Mouse (Mus musculus) hindbrain, embryonic 14.5 days (tissue): ENCODE measurements around the gene Fuca1. TPM values are rescaled to one million over a fixed set of nuclear protein-coding genes. Genes with fewer than 3 reads are reported as not detected.

Experiments used
- ATAC-seq: fragments of 200-750 bp; cut with Nextera tagmentation; 2 replicates; pipeline ENCODE4 v1.8.0; 2017; ENCODE audit warnings: moderate number of reproducible peaks, mild to moderate bottlenecking, moderate TSS enrichment, moderate library complexity; ENCODE audit not compliant: low FRiP score
- DNase-seq: peaks from one replicate; pipeline ENCODE4 v3.0.0-alpha.2; 2015; ENCODE audit warnings: low spot score
- H3K27ac ChIP-seq: fragments of 300-500 bp; sonication (generic); 2 replicates; pipeline ENCODE4 v1.5.1; 2014; ENCODE audit warnings: mild to moderate bottlenecking, moderate library complexity
- H3K27me3 ChIP-seq: fragments of 300-500 bp; sonication (generic); 2 replicates; pipeline ENCODE4 v1.6.1; 2014; ENCODE audit warnings: mild to moderate bottlenecking, low read length, mixed read lengths; ENCODE audit not compliant: control insufficient read depth, insufficient read depth
- H3K36me3 ChIP-seq: fragments of 300-500 bp; sonication (generic); replicated peaks from 2 replicates; pipeline ENCODE4 v1.6.1; 2014; ENCODE audit not compliant: control insufficient read depth, insufficient read depth
- H3K4me1 ChIP-seq: fragments of 300-500 bp; sonication (generic); replicated peaks from 2 replicates; pipeline ENCODE4 v1.6.1; 2014; ENCODE audit warnings: antibody characterized with exemption, low read length, mixed read lengths; ENCODE audit not compliant: control insufficient read depth, insufficient read depth
- H3K4me2 ChIP-seq: fragments of 300-500 bp; sonication (generic); replicated peaks from 2 replicates; pipeline ENCODE4 v1.6.1; 2014; ENCODE audit warnings: mild to moderate bottlenecking, moderate library complexity
- H3K4me3 ChIP-seq: fragments of 300-500 bp; sonication (generic); replicated peaks from 2 replicates; pipeline ENCODE4 v1.5.1; 2014; ENCODE audit warnings: mild to moderate bottlenecking, low read length
- H3K9ac ChIP-seq: fragments of 300-500 bp; sonication (generic); 2 replicates; pipeline ENCODE4 v1.6.1; 2014
- H3K9me3 ChIP-seq: fragments of 300-500 bp; sonication (generic); 2 replicates; pipeline ENCODE4 v1.6.1; 2016; ENCODE audit warnings: low read length; ENCODE audit not compliant: control insufficient read depth
- WGBS: fragments of 180-500 bp; shearing (Covaris S2); extraction: QIAGEN DNeasy Blood & Tissue Kit; methylation state at CpG from one replicate; pipeline ENCODE4 v1.1.7; 2014; 5-methylcytosine and 5-hydroxymethylcytosine counted together
- polyA plus RNA-seq: library from polyadenylated mRNA; unstranded; fragments of >200 nt; fragmentation: Nextera tagmentation; extraction: Ambion mirVana; gene quantifications from 2 replicates; pipeline ENCODE4 v1.2.1, GENCODE M21; 2014

Fuca1 gene
- polyA plus RNA-seq, 1 experiment from 2014 or later = 72.0 TPM

- no peaks in the 10 kb centered on the region for H3K4me1 ChIP-seq
- no peaks in the 10 kb centered on the region for H3K9me3 ChIP-seq
- no peak overlapping the region for H3K9ac ChIP-seq
- no peaks in the 10 kb centered on the region for H3K27me3 ChIP-seq
- no peak overlapping the region for H3K4me2 ChIP-seq
- no peak overlapping the region for H3K27ac ChIP-seq
- ATAC-seq = no peak
- H3K4me3 ChIP-seq = no peak overlapping the region
- DNase-seq = no peak
- 80% methylated on average over 8 of the region's 9 CpGs for WGBS
- H3K36me3 ChIP-seq = no peaks in the 10 kb centered on the region
Observed at GRCm38 (mm10) chr4:135898380-135899049, 22.0 kb upstream of the Fuca1 start.

GRCm38 (mm10) chr4:135899050-135899448, 21.5 kb upstream of the Fuca1 start:
- no peak overlapping the region for H3K27ac ChIP-seq
- H3K4me2 ChIP-seq = no peak overlapping the region
- H3K27me3 ChIP-seq = no peaks in the 10 kb centered on the region
- H3K4me1 ChIP-seq = no peaks in the 10 kb centered on the region
- H3K4me3 ChIP-seq = no peak overlapping the region
- ATAC-seq = no peak
- DNase-seq = no peak
- H3K9ac ChIP-seq = no peak overlapping the region
- 94% methylated on average over 7 of the region's 7 CpGs for WGBS
- no peaks in the 10 kb centered on the region for H3K36me3 ChIP-seq
- no peaks in the 10 kb centered on the region for H3K9me3 ChIP-seq

- Histone ChIP-seq H3K9me3 (no peaks in the 10 kb centered on the region), H3K9ac (no peak overlapping the region), H3K36me3 (no peaks in the 10 kb centered on the region), H3K4me1 (no peaks in the 10 kb centered on the region), H3K4me2 (no peak overlapping the region), H3K4me3 (no peak overlapping the region), H3K27ac (no peak overlapping the region), H3K27me3 (no peaks in the 10 kb centered on the region)
- WGBS = 79% methylated on average over 5 of the region's 5 CpGs
- DNase-seq (no peak), ATAC-seq (no peak)
Observed at GRCm38 (mm10) chr4:135900008-135900407, 20.5 kb upstream of the Fuca1 start.

GRCm38 (mm10) chr4:135902606-135903242, 17.8 kb upstream of the Fuca1 start:
- Histone ChIP-seq H3K4me1 (no peaks in the 10 kb centered on the region), H3K27me3 (no peaks in the 10 kb centered on the region), H3K27ac (no peak overlapping the region), H3K4me3 (no peak overlapping the region), H3K9me3 (no peaks in the 10 kb centered on the region), H3K4me2 (no peak overlapping the region), H3K9ac (no peak overlapping the region), H3K36me3 (no peaks in the 10 kb centered on the region)
- ATAC-seq = no peak
- WGBS = 96% methylated on average over 4 of the region's 4 CpGs
- DNase-seq = no peak

- WGBS = 68% methylated on average over 1 of the region's 1 CpGs
- Histone ChIP-seq H3K4me2 (no peak overlapping the region), H3K9me3 (no peaks in the 10 kb centered on the region), H3K27ac (no peak overlapping the region), H3K36me3 (no peaks in the 10 kb centered on the region), H3K4me3 (no peak overlapping the region), H3K9ac (no peak overlapping the region), H3K27me3 (no peaks in the 10 kb centered on the region), H3K4me1 (no peaks in the 10 kb centered on the region)
- DNase-seq (no peak), ATAC-seq (no peak)
Observed at GRCm38 (mm10) chr4:135904810-135905209, 15.7 kb upstream of the Fuca1 start.

- DNase-seq (no peak), ATAC-seq (no peak)
- H3K27me3 ChIP-seq = no peaks in the 10 kb centered on the region
- H3K36me3 ChIP-seq = no peaks in the 10 kb centered on the region
- H3K9ac ChIP-seq = no peak overlapping the region
- WGBS = 89% methylated on average over 3 of the region's 3 CpGs
- H3K4me2 ChIP-seq = no peak overlapping the region
- no peaks in the 10 kb centered on the region for H3K9me3 ChIP-seq
- no peak overlapping the region for H3K4me3 ChIP-seq
- H3K27ac ChIP-seq = no peak overlapping the region
- H3K4me1 ChIP-seq = no peaks in the 10 kb centered on the region
Observed at GRCm38 (mm10) chr4:135906633-135907032, 13.9 kb upstream of the Fuca1 start.

GRCm38 (mm10) chr4:135909326-135910066, 11.0 kb upstream of the Fuca1 start:
- H3K9ac ChIP-seq = no peak overlapping the region
- WGBS = 80% methylated on average over 13 of the region's 13 CpGs
- no peak overlapping the region for H3K27ac ChIP-seq
- no peaks in the 10 kb centered on the region for H3K36me3 ChIP-seq
- no peak overlapping the region for H3K4me3 ChIP-seq
- H3K4me2 ChIP-seq = no peak overlapping the region
- DNase-seq (no peak), ATAC-seq (no peak)
- no peaks in the 10 kb centered on the region for H3K27me3 ChIP-seq
- H3K4me1 ChIP-seq = 0 out of 2 replicates have a peak, but pooled peaks cover 9% of the 10 kb centered on the region
- no peaks in the 10 kb centered on the region for H3K9me3 ChIP-seq

GRCm38 (mm10) chr4:135911531-135911930, 9.0 kb upstream of the Fuca1 start:
- 71% methylated on average over 7 of the region's 7 CpGs for WGBS
- Histone ChIP-seq H3K27me3 (no peaks in the 10 kb centered on the region), H3K4me2 (no peak overlapping the region), H3K4me1 (0 out of 2 replicates have a peak, but pooled peaks cover 9% of the 10 kb centered on the region), H3K4me3 (no peak overlapping the region), H3K9me3 (no peaks in the 10 kb centered on the region), H3K36me3 (no peaks in the 10 kb centered on the region), H3K9ac (no peak overlapping the region), H3K27ac (no peak overlapping the region)
- DNase-seq = no peak
- ATAC-seq = no peak

- Histone ChIP-seq H3K9me3 (no peaks in the 10 kb centered on the region), H3K36me3 (no peaks in the 10 kb centered on the region), H3K4me3 (no peak overlapping the region), H3K4me2 (no peak overlapping the region), H3K4me1 (0 out of 2 replicates have a peak, but pooled peaks cover 9% of the 10 kb centered on the region), H3K9ac (no peak overlapping the region), H3K27me3 (no peaks in the 10 kb centered on the region), H3K27ac (no peak overlapping the region; the same call in 1 of the 2 replicates)
- DNase-seq = no peak
- 49% methylated on average over 3 of the region's 3 CpGs for WGBS
- no peak for ATAC-seq
Observed at GRCm38 (mm10) chr4:135912164-135912563, 8.4 kb upstream of the Fuca1 start.
